Mouse (Mus musculus) kidney, postnatal 0 days (tissue): ENCODE measurements around the gene Cst3. TPM values are rescaled to one million over a fixed set of nuclear protein-coding genes. Genes with fewer than 3 reads are reported as not detected.
A peak's percentile ranks its signal among the peaks of the same experiment; 100 is the strongest.

Source experiments
- ATAC-seq: fragments of 200-750 bp; cut with Nextera tagmentation; replicated peaks from 2 replicates; pipeline ENCODE4 v1.8.0; 2017; ENCODE audit warnings: low read depth, moderate number of reproducible peaks, moderate TSS enrichment, moderate library complexity; ENCODE audit not compliant: low FRiP score
- DNase-seq: peaks from one replicate; pipeline ENCODE4 v3.0.0-alpha.2; 2016; ENCODE audit warnings: low spot score
- H3K27ac ChIP-seq: fragments of 300-500 bp; sonication (generic); 2 replicates; pipeline ENCODE4 v1.5.1; 2014; ENCODE audit warnings: mild to moderate bottlenecking
- H3K27me3 ChIP-seq: fragments of 300-500 bp; sonication (generic); 2 replicates; pipeline ENCODE4 v1.6.1; 2014; ENCODE audit warnings: low read length, mixed read lengths; ENCODE audit not compliant: insufficient read depth
- H3K36me3 ChIP-seq: fragments of 300-500 bp; sonication (generic); 2 replicates; pipeline ENCODE4 v1.6.1; 2014; ENCODE audit warnings: low read length, mixed read lengths; ENCODE audit not compliant: insufficient read depth
- H3K4me1 ChIP-seq: fragments of 300-500 bp; sonication (generic); replicated peaks from 2 replicates; pipeline ENCODE4 v1.6.1; 2014; ENCODE audit warnings: antibody characterized with exemption, low read length, mixed read lengths; ENCODE audit not compliant: insufficient read depth
- H3K4me2 ChIP-seq: fragments of 300-500 bp; sonication (generic); 2 replicates; pipeline ENCODE4 v1.6.1; 2014; ENCODE audit warnings: mild to moderate bottlenecking, low read length, moderate library complexity, mixed read lengths
- H3K4me3 ChIP-seq: fragments of 300-500 bp; sonication (generic); replicated peaks from 2 replicates; pipeline ENCODE4 v1.5.1; 2014; ENCODE audit warnings: low read depth, low read length
- H3K9ac ChIP-seq: fragments of 300-500 bp; sonication (generic); 2 replicates; pipeline ENCODE4 v1.6.1; 2014; ENCODE audit warnings: low read depth, low read length
- H3K9me3 ChIP-seq: fragments of 300-500 bp; sonication (generic); replicated peaks from 2 replicates; pipeline ENCODE4 v1.6.1; 2016; ENCODE audit warnings: low read length, inconsistent platforms, mixed read lengths
- CTCF ChIP-seq: IDR thresholded peaks from 2 replicates; pipeline ENCODE4 v1.5.1; 2016; ENCODE audit warnings: antibody characterized with exemption, low read depth, mild to moderate bottlenecking, moderate library complexity
- WGBS: fragments of 180-500 bp; shearing (Covaris S2); extraction: QIAGEN DNeasy Blood & Tissue Kit; methylation state at CpG from one replicate; pipeline ENCODE4 v1.1.7; 2014; 5-methylcytosine and 5-hydroxymethylcytosine counted together
- polyA plus RNA-seq: library from polyadenylated mRNA; unstranded; fragments of >200 nt; fragmentation: Nextera tagmentation; extraction: Ambion mirVana; gene quantifications from 2 replicates; pipeline ENCODE4 v1.2.1, GENCODE M21; 2015

Gene Cst3
- polyA plus RNA-seq, 1 experiment from 2014 or later: 617 TPM

DNA sequence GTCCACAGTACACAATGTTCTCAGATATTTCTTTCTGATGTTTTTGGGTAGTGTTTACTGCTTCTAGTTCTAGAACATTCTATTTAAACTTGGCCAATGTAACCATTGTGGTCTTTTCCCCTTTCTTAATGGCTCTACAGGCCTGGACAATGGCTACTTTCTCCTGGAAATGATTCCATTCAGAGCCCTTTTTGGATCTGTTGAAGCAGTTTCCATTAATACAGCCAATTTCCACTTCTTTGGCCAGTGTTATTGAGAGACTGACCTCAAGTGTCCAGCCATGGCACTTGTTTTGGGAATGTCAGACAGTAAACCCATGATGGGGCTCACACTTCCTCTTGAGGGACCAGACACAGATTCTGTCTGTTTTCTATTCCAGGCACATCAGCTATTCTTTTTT lies 13.8 kb downstream of the Cst3 start:
- DNase-seq (no peak), ATAC-seq (no peak)
- no peak overlapping the region for H3K27ac ChIP-seq
- H3K27me3 ChIP-seq: no peaks in the 10 kb centered on the region
- H3K4me1 ChIP-seq: no peaks in the 10 kb centered on the region
- no peaks in the 10 kb centered on the region for H3K36me3 ChIP-seq
- H3K9me3 ChIP-seq: no peaks in the 10 kb centered on the region
- H3K9ac ChIP-seq: no peak overlapping the region
- H3K4me2 ChIP-seq: no peak overlapping the region
- H3K4me3 ChIP-seq: no peak overlapping the region
- no peak for TF ChIP-seq CTCF

DNA sequence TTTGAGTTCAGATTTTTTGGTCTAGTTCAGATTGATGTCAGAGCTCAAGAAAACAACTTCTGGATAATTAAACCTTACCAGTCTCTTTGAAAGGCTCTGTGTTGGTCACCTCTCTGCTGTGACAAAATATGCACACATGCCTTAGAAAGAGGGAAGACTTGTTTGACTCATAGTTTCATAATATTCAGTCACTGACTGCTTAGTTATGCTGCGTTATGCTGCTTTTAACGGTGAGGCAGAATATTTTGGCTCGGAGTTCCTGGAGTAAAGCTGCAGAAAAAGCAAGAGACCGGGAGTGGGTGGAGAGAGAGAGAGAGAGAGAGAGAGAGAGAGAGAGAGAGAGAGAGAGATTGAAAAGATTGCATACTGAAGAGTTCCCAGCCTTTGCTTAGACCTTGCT lies 14.5 kb downstream of the Cst3 start:
- H3K9ac ChIP-seq: no peak overlapping the region
- H3K27me3 ChIP-seq: no peaks in the 10 kb centered on the region
- ATAC-seq (no peak), DNase-seq (no peak)
- no peak for TF ChIP-seq CTCF
- WGBS: 70% methylated on average over 4 of the region's 4 CpGs
- no peak overlapping the region for H3K27ac ChIP-seq
- no peaks in the 10 kb centered on the region for H3K36me3 ChIP-seq
- no peak overlapping the region for H3K4me2 ChIP-seq
- H3K4me1 ChIP-seq: no peaks in the 10 kb centered on the region
- H3K9me3 ChIP-seq: no peaks in the 10 kb centered on the region
- H3K4me3 ChIP-seq: no peak overlapping the region

- Histone ChIP-seq H3K4me1 (no peaks in the 10 kb centered on the region), H3K27ac (no peak overlapping the region), H3K4me2 (no peak overlapping the region), H3K27me3 (no peaks in the 10 kb centered on the region), H3K4me3 (no peak overlapping the region), H3K9me3 (no peaks in the 10 kb centered on the region), H3K9ac (no peak overlapping the region), H3K36me3 (no peaks in the 10 kb centered on the region)
- ATAC-seq (no peak), DNase-seq (no peak)
- WGBS: 80% methylated on average over 4 of the region's 4 CpGs
- TF ChIP-seq CTCF: no peak
Observed at GRCm38 (mm10) chr2:148857506-148857905, 18.0 kb downstream of the Cst3 start.

GRCm38 (mm10) chr2:148856630-148857400 lies 18.7 kb downstream of the Cst3 start:
- no peak for ATAC-seq
- H3K27ac ChIP-seq: no peak overlapping the region
- H3K4me1 ChIP-seq: no peaks in the 10 kb centered on the region
- H3K4me3 ChIP-seq: no peak overlapping the region
- no peak overlapping the region for H3K4me2 ChIP-seq
- 64% methylated on average over 8 of the region's 8 CpGs for WGBS
- H3K27me3 ChIP-seq: no peaks in the 10 kb centered on the region
- no peak for TF ChIP-seq CTCF
- no peaks in the 10 kb centered on the region for H3K9me3 ChIP-seq
- no peak for DNase-seq
- no peaks in the 10 kb centered on the region for H3K36me3 ChIP-seq
- no peak overlapping the region for H3K9ac ChIP-seq

GRCm38 (mm10) chr2:148851116-148851906 lies 24.2 kb downstream of the Cst3 start:
- no peak overlapping the region for H3K27ac ChIP-seq
- H3K4me1 ChIP-seq: no peaks in the 10 kb centered on the region
- DNase-seq (peak; percentile 80), ATAC-seq (peak; percentile 69)
- no peaks in the 10 kb centered on the region for H3K27me3 ChIP-seq
- 45% methylated on average over 8 of the region's 8 CpGs for WGBS
- TF ChIP-seq CTCF: peak; percentile 86
- no peaks in the 10 kb centered on the region for H3K36me3 ChIP-seq
- H3K4me3 ChIP-seq: no peak overlapping the region
- no peaks in the 10 kb centered on the region for H3K9me3 ChIP-seq
- H3K4me2 ChIP-seq: no peak overlapping the region
- no peak overlapping the region for H3K9ac ChIP-seq

DNA sequence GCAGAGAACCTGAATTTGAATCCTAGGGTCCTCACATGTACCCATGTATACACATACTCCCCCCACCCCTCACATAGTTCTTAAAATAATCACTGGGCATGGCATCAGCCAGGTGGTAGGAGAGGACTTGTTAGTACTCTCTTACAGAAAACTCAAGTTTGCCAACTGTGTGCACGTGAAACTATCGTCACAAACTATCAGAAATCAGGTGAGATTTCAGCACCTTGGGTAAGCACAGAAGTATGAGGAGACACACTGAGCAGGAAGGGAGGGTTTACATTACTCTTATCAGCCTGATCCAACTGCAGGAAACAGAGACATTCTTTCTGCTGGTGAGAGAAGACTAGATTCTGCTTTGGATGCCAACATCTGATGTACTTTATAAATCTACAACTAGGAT lies 36.3 kb downstream of the Cst3 start:
- no peak for TF ChIP-seq CTCF
- H3K36me3 ChIP-seq: no peaks in the 10 kb centered on the region
- no peak overlapping the region for H3K27ac ChIP-seq
- ATAC-seq (no peak), DNase-seq (no peak)
- no peak overlapping the region for H3K4me2 ChIP-seq
- H3K4me3 ChIP-seq: no peak overlapping the region
- H3K4me1 ChIP-seq: no peaks in the 10 kb centered on the region
- 86% methylated on average over 2 of the region's 2 CpGs for WGBS
- H3K27me3 ChIP-seq: no peaks in the 10 kb centered on the region
- H3K9ac ChIP-seq: no peak overlapping the region
- H3K9me3 ChIP-seq: no peaks in the 10 kb centered on the region
